Mouse (Mus musculus) intestine, postnatal 0 days (tissue): ENCODE results near the gene Ptgir. TPM values are rescaled to one million over a fixed set of nuclear protein-coding genes. Genes with fewer than 3 reads are reported as not detected.

ENCODE experiments used
- ATAC-seq: fragments of 200-750 bp; cut with Nextera tagmentation; 2 replicates; pipeline ENCODE4 v1.8.0; 2017; ENCODE audit warnings: mild to moderate bottlenecking, moderate TSS enrichment, moderate library complexity
- H3K27ac ChIP-seq: fragments of 300-500 bp; sonication (generic); 2 replicates; pipeline ENCODE4 v1.5.1; 2014; ENCODE audit warnings: mild to moderate bottlenecking, low read depth, low read length, moderate library complexity
- H3K27me3 ChIP-seq: fragments of 300-500 bp; sonication (generic); replicated peaks from 2 replicates; pipeline ENCODE4 v1.6.1; 2014; ENCODE audit warnings: low read length, mixed read lengths; ENCODE audit not compliant: control insufficient read depth, insufficient read depth
- H3K36me3 ChIP-seq: fragments of 300-500 bp; sonication (generic); 2 replicates; pipeline ENCODE4 v1.6.1; 2014; ENCODE audit warnings: mild to moderate bottlenecking, moderate library complexity; ENCODE audit not compliant: control insufficient read depth, insufficient read depth
- H3K4me1 ChIP-seq: fragments of 300-500 bp; sonication (generic); replicated peaks from 2 replicates; pipeline ENCODE4 v1.6.1; 2014; ENCODE audit warnings: antibody characterized with exemption, low read length, mixed read lengths; ENCODE audit not compliant: control insufficient read depth, insufficient read depth
- H3K4me2 ChIP-seq: fragments of 300-500 bp; sonication (generic); replicated peaks from 2 replicates; pipeline ENCODE4 v1.6.1; 2014; ENCODE audit warnings: low read depth, mild to moderate bottlenecking, moderate library complexity
- H3K4me3 ChIP-seq: fragments of 300-500 bp; sonication (generic); 2 replicates; pipeline ENCODE4 v1.5.1; 2014; ENCODE audit warnings: low read depth, low read length
- H3K9ac ChIP-seq: fragments of 300-500 bp; sonication (generic); 2 replicates; pipeline ENCODE4 v1.6.1; 2014; ENCODE audit warnings: mild to moderate bottlenecking, low read depth, low read length
- H3K9me3 ChIP-seq: fragments of 300-500 bp; sonication (generic); 2 replicates; pipeline ENCODE4 v1.6.1; 2016; ENCODE audit warnings: mixed run types; ENCODE audit not compliant: control insufficient read depth
- CTCF ChIP-seq: sonication (generic); IDR thresholded peaks from 2 replicates; pipeline ENCODE4 v1.5.1; 2016; ENCODE audit warnings: low read depth, mild to moderate bottlenecking, control low read depth, antibody characterized with exemption, moderate library complexity
- WGBS: fragments of 180-500 bp; shearing (Covaris S2); extraction: QIAGEN DNeasy Blood & Tissue Kit; methylation state at CpG from one replicate; pipeline ENCODE4 v1.1.7; 2014; 5-methylcytosine and 5-hydroxymethylcytosine counted together
- polyA plus RNA-seq: library from polyadenylated mRNA; unstranded; fragments of >200 nt; fragmentation: Nextera tagmentation; extraction: Ambion mirVana; gene quantifications from 2 replicates; pipeline ENCODE4 v1.2.1, GENCODE M21; 2015

The Ptgir gene
- polyA plus RNA-seq, 1 experiment from 2014 or later = 1.7 TPM

GRCm38 (mm10) chr7:16885271-16885776 is 21.0 kb upstream of the Ptgir start:
- H3K9me3 ChIP-seq = 0 out of 2 replicates have a peak, but pooled peaks cover 2% of the 10 kb centered on the region
- WGBS = 22% methylated on average over 78 of the region's 95 CpGs
- H3K4me2 ChIP-seq = peak overlapping the region; percentile 61
- TF ChIP-seq CTCF = no peak
- no peak overlapping the region for H3K27ac ChIP-seq
- peaks cover 33% of the 10 kb centered on the region for H3K27me3 ChIP-seq
- H3K36me3 ChIP-seq = peaks cover 16% of the 10 kb centered on the region; the same call in 1 of the 2 replicates
- H3K4me1 ChIP-seq = no peaks in the 10 kb centered on the region
- H3K9ac ChIP-seq = no peak overlapping the region
- peak overlapping the region; percentile 32 for H3K4me3 ChIP-seq
- ATAC-seq = peak; percentile 20; the same call in 1 of the 2 replicates

GRCm38 (mm10) chr7:16885905-16886304 is 20.4 kb upstream of the Ptgir start:
- Histone ChIP-seq H3K9me3 (0 out of 2 replicates have a peak, but pooled peaks cover 2% of the 10 kb centered on the region), H3K9ac (no peak overlapping the region), H3K4me3 (peak overlapping the region; percentile 32; the same call in 1 of the 2 replicates), H3K4me2 (peak overlapping the region; percentile 61), H3K27ac (no peak overlapping the region), H3K4me1 (no peaks in the 10 kb centered on the region), H3K27me3 (peaks cover 36% of the 10 kb centered on the region), H3K36me3 (peaks cover 16% of the 10 kb centered on the region; the same call in 1 of the 2 replicates)
- TF ChIP-seq CTCF = no peak
- no peak for ATAC-seq
- 58% methylated on average over 55 of the region's 59 CpGs for WGBS

DNA sequence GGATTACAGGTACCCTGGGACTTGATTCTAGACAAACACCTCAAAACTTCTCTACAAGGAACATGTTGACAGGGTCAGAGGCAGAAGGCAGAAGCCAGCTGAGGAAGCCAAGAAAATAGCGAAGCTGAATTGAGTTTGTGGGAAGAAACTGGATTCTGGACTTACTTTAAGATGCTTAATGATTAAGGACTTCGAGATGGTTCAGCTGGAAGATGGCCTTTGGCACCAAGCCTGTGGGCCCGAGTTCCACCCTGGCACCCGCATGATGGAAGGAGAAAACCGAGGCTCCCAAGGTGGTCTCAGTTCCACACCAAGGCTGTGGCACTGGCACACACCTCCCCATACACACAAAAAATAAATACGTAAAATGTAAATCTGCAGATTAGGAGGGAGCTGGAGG is 15.8 kb upstream of the Ptgir start:
- WGBS = 41% methylated on average over 6 of the region's 6 CpGs
- Histone ChIP-seq H3K9ac (no peak overlapping the region), H3K27ac (peak overlapping the region; percentile 58; the same call in 1 of the 2 replicates), H3K4me2 (peak overlapping the region; percentile 63; the same call in 1 of the 2 replicates), H3K36me3 (peaks cover 9% of the 10 kb centered on the region; the same call in 1 of the 2 replicates), H3K27me3 (peaks cover 55% of the 10 kb centered on the region), H3K4me3 (no peak overlapping the region), H3K4me1 (0 out of 2 replicates have a peak, but pooled peaks cover 4% of the 10 kb centered on the region), H3K9me3 (0 out of 2 replicates have a peak, but pooled peaks cover 2% of the 10 kb centered on the region)
- no peak for ATAC-seq
- no peak for TF ChIP-seq CTCF

DNA sequence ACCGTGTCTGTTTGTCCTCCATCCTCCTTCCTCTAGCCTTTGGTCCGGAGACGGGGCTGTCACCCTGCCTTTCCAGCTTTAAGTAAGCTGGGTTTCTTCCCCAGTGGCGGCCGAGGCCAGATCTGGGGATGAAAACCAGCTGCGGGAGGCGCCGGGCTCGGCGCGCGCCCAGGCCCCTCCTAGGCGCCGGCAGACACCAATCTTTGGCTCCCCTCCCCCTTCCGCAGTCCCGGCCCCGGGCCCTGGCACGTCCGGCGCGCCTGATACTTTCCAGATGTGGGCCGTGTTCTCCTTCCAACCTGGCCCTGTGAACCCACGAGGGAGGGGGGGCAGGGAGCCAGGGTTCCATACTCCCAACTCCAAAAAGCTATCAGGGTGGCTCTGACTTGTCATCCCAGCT is 15.3 kb upstream of the Ptgir start:
- Histone ChIP-seq H3K4me1 (0 out of 2 replicates have a peak, but pooled peaks cover 5% of the 10 kb centered on the region), H3K4me2 (peak overlapping the region; percentile 63), H3K36me3 (peaks cover 5% of the 10 kb centered on the region; the same call in 1 of the 2 replicates), H3K27ac (peak overlapping the region; percentile 58; the same call in 1 of the 2 replicates), H3K9ac (no peak overlapping the region), H3K4me3 (no peak overlapping the region; the same call in 1 of the 2 replicates), H3K27me3 (peaks cover 51% of the 10 kb centered on the region), H3K9me3 (0 out of 2 replicates have a peak, but pooled peaks cover under 1% of the 10 kb centered on the region)
- 0 out of 2 replicates have a peak, but pooled peaks have one; percentile 23 for ATAC-seq
- no peak for TF ChIP-seq CTCF
- 4% methylated on average over 23 of the region's 23 CpGs for WGBS

DNA sequence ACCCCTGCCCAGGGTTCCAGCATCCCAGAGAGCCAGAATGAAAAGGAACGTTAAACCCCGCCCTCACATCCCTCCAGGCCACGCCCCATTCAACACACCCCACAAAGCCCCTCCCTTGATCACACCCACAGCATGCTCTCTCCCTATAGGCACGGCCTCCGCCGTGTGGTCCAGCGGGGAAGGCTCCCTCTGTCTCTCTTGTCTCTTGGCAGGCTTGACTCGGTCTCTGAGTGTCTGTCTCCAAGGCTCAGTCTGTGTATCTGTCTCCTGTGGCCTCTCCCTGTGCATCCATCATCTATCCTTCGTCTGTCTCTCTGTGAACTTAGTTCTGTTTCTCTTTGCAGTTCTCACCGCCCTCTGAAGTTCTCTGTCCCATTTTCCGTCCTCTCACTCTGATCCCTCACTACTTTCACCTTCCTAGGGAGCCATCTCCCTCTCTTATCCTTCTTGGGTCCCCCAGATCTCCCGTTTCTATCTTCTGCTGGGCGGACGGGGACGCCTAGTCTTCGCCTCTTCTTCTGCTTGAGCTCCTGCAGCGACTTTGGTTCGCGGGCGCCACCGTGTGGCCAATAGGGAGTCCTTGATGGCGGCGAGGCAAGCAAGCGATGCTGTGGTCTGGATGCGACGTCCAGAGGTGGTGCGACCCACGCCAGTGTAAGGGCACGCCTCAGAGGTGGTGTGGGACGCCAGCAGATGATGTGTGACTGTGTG is 14.5 kb upstream of the Ptgir start, which contains the start of gene Gng8:
Gene Gng8 (plus strand): TSS at position 146 of the 711 bp plus-strand sequence.
- Histone ChIP-seq H3K9ac (no peak within 1 kb of the TSS), H3K27ac (peak within 1 kb of the TSS; percentile 58), H3K4me2 (peak within 1 kb of the TSS; percentile 63), H3K4me3 (peak within 1 kb of the TSS; percentile 34), H3K9me3 (no peaks in the 10 kb centered on the region), H3K27me3 (peaks cover 42% of the 10 kb centered on the region), H3K36me3 (no peaks in the 10 kb centered on the region; the same call in 1 of the 2 replicates), H3K4me1 (0 out of 2 replicates have a peak, but pooled peaks cover 5% of the 10 kb centered on the region)
- peak; percentile 98 for TF ChIP-seq CTCF
- WGBS = under 1% methylated on average over 30 of the region's 30 CpGs
- ATAC-seq = peak; percentile 78

GRCm38 (mm10) chr7:16892352-16892730 is 13.9 kb upstream of the Ptgir start:
- TF ChIP-seq CTCF = no peak
- H3K4me2 ChIP-seq = peak overlapping the region; percentile 63
- WGBS = 41% methylated on average over 9 of the region's 9 CpGs
- H3K27me3 ChIP-seq = peaks cover 41% of the 10 kb centered on the region
- H3K9ac ChIP-seq = no peak overlapping the region
- H3K4me1 ChIP-seq = 0 out of 2 replicates have a peak, but pooled peaks cover 5% of the 10 kb centered on the region
- no peak for ATAC-seq
- no peak overlapping the region for H3K4me3 ChIP-seq
- no peaks in the 10 kb centered on the region; the same call in 1 of the 2 replicates for H3K36me3 ChIP-seq
- no peak overlapping the region for H3K27ac ChIP-seq
- H3K9me3 ChIP-seq = no peaks in the 10 kb centered on the region
